Mouse (Mus musculus): ENCODE data around the gene Slc1a1.

Slc1a1 gene

DNA sequence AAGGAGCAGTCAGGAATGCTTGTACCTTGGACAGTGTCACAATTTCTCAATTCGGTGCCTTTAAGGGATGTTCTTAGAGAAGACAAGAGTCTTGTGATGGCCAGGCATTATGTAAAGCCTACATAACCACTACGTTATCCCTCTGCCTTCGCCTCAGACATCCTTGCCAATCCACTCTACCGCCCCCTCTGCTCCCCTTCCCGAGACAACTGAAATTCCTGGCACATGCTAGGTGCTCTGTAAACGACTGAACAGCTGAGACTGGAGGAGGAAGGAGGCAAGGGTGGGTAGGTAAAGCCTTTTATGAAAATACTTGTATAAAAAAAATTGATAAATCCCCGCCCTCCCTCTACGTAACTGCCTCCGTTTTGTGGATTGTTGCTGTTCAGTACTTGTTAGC is 73.8 kb downstream of the Slc1a1 start:
- ATAC-seq (ENCODE audit: insufficient number of reproducible peaks, low FRiP score, low TSS enrichment) = no peak

- ATAC-seq (ENCODE audit: insufficient number of reproducible peaks, low FRiP score, low TSS enrichment) = no peak
Observed at GRCm38 (mm10) chr19:28914598-28914997, 79.7 kb downstream of the Slc1a1 start.

GRCm38 (mm10) chr19:28915602-28916250 is 80.9 kb downstream of the Slc1a1 start:
- ATAC-seq (ENCODE audit: insufficient number of reproducible peaks, low FRiP score, low TSS enrichment) = no peak

DNA sequence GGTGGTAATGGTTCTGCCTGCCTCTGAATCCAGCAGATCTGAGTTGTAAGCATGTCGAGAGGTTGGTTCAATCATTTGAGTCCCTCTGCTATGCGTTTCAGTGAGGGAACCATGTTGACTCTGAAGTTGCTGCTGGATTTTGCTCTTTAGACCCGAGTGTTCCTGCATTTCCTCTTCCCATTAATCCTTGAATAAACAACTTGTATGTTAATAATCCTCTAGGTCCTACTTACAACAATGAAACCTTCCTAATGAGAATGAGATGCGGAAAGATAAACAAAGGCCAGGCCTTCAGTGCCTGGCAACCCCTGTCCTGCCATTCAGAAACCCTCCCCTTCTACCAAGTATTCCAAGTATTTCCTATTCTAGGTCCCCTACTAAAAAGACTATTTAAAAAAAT is 81.6 kb downstream of the Slc1a1 start:
- ATAC-seq (ENCODE audit: insufficient number of reproducible peaks, low FRiP score, low TSS enrichment) = no peak

DNA sequence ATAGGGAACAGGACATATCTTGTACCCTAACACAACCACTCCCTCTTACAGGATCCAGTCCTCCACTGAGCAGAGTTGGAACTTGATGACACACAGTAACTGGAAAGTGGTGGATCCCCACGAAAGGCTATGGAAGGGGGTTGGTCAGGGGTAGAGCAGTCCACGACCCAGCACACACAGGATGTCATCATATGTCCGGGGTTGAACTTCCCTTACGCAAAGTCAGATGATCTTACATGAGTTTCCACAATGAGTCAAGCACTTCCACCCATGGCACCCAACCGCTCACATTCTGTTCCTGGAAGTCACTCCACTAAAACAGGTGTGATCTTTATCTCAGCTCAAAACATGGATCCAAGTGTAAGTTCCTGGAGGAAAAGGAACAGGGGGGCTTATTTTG is 83.0 kb downstream of the Slc1a1 start:
- no peak for ATAC-seq (ENCODE audit: insufficient number of reproducible peaks, low FRiP score, low TSS enrichment)

DNA sequence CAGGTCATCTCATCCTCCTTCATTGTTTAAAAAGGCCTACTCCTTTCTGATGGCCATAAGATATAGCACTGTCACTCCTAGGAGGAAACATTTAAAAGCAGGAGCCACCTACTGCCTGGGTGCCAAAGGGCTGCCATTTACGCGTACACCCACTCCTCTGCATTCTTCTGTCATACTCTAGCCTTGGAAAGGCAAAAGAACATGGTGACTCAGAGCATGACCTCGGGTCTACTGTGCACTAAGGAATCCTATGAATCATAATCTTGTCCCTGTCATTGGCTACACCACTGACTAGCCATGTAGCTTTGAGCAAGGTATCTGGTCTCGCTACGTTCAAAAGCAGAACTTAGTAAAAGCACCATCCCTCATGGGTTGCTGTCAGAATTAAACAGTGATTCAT is 91.5 kb downstream of the Slc1a1 start:
- ATAC-seq (ENCODE audit: insufficient number of reproducible peaks, low FRiP score, low TSS enrichment) = no peak

DNA sequence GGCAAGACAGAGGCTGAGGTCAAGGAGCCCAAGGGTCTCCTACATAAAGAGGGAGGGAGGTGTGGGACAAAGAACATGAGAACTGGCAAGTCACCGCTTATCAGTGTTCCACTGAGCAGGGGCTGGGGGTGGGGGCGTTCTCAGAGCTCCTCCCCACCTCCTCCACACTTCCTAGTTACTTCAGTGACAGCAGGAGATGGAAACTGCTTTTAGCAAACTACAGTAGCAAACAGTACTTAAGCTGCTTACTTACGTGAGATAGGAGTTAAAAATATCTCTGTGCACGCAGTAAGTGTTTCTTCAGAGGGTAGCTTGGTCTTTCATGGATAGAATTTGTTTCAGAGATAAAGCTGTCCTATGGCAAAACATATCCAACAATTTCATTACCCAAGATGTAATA is 92.5 kb downstream of the Slc1a1 start:
- ATAC-seq (ENCODE audit: insufficient number of reproducible peaks, low FRiP score, low TSS enrichment) = no peak

GRCm38 (mm10) chr19:28929034-28929433 is 94.2 kb downstream of the Slc1a1 start:
- ATAC-seq (ENCODE audit: insufficient number of reproducible peaks, low FRiP score, low TSS enrichment) = no peak

DNA sequence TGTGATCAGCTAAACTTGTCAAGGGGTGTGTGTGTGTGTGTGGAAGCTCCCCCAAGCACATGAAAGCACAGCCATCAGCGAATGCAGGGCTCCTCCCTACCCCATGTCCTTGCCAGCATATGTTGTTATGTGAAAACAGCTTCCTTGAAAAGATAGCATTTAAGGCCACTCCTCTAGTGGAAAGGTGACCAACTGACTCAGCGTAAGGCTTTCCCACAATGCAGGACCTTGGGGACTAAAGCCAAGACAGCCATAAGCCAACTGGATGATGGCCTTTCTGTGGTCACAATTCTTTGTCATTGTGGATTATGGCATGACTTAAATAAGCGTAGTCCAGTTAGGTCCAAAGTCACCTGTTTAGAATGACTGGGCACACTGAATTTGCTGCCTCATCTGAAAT is 100.0 kb downstream of the Slc1a1 start:
- no peak for ATAC-seq (ENCODE audit: insufficient number of reproducible peaks, low FRiP score, low TSS enrichment)

- no peak for ATAC-seq (ENCODE audit: insufficient number of reproducible peaks, low FRiP score, low TSS enrichment)
Observed at GRCm38 (mm10) chr19:28940135-28940874, 105.5 kb downstream of the Slc1a1 start.

DNA sequence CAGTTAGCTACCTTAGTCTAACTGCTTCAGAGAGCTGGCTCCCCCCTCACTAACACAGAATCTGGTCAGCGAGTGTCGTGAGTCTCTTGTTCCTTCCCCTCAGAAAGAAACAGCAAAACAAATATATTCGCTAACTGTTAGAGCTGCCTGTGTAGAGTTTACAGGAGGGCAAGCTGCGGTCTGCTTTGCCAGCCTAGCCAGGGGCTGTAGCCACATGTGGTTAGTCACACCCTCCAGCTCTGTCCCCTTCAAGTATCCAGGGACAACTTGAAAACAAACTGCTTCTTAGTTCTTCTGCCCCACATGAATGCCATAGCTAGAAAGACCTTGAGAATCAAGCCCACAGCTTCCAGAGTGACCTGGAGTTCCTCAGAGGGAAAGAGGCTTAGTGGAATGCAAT is 106.4 kb downstream of the Slc1a1 start:
- no peak for ATAC-seq (ENCODE audit: insufficient number of reproducible peaks, low FRiP score, low TSS enrichment)

GRCm38 (mm10) chr19:28946782-28947181 is 111.9 kb downstream of the Slc1a1 start:
- no peak for ATAC-seq (ENCODE audit: insufficient number of reproducible peaks, low FRiP score, low TSS enrichment)

- ATAC-seq (ENCODE audit: insufficient number of reproducible peaks, low FRiP score, low TSS enrichment) = no peak
Observed at GRCm38 (mm10) chr19:28947311-28947710, 112.5 kb downstream of the Slc1a1 start.

DNA sequence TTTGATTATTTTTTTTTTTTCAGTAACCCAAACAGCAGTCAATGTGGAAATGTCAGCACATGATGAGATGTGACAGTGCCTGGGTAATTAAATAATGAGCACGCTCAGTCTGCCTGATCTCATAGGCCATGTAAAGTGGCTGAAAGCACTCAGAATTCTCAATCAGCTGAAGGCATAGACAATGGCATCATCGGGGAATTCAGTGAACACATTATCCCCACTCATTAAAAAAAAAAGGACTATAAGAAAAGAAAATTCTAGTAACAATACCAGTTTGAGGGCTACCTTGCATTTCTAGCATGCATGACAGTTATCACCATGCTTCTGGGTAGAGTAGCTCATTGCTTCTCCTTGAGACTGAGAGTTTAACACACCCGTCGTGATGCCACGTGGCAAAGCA is 116.4 kb downstream of the Slc1a1 start:
- ATAC-seq (ENCODE audit: insufficient number of reproducible peaks, low FRiP score, low TSS enrichment) = no peak

DNA sequence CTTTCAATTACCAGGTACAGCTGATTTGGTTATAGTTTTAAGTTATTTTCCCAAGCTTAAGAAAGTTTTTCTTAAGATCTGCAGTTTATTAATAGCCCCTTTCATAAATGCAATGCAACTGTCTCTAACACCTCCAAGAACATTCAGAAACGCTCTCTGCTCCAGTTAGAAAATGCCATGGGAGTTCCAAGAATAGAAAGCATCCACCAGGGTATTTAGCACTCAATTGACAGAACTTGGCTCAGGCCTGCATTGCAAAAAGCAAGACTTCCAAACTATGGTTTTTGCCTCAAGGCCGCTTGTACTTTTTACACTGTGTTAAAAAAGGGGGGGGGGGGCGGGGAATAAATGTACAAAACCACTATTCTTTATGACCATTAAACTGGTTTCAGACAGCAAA is 128.3 kb downstream of the Slc1a1 start:
- ATAC-seq (ENCODE audit: insufficient number of reproducible peaks, low FRiP score, low TSS enrichment) = no peak

- no peak for ATAC-seq (ENCODE audit: insufficient number of reproducible peaks, low FRiP score, low TSS enrichment)
Observed at GRCm38 (mm10) chr19:28963513-28963841, 128.6 kb downstream of the Slc1a1 start.
